Mouse (Mus musculus) left cerebral cortex, postnatal 36 days (tissue): ENCODE measurements around the gene Cdh6. TPM values are rescaled to one million over a fixed set of nuclear protein-coding genes. Genes with fewer than 3 reads are reported as not detected.

Source experiments
- DNase-seq, 2 experiments: peaks; one replicate each; pipeline ENCODE4 v3.0.0; 2021 to 2022; ENCODE audit warnings: low spot score in 2 of 2, mixed read lengths in 1 of 2
- intact Hi-C: fragments of 180-260 bp; cut with DNase I; formaldehyde crosslinking; loops from one replicate; pipeline ENCODE4 v1.15.1; 2025
- total RNA-seq, 2 experiments: library from RNA; stranded (reverse); gene quantifications; 2 replicates each; pipeline ENCODE4 v1.2.3; 2021

Gene Cdh6
- total RNA-seq, 2 experiments from 2014 or later, result 26.5 to 27.9 TPM

GRCm38 (mm10) chr15:13076908-13077669 is 96.4 kb downstream of the Cdh6 start:
- intact Hi-C loops, result no loop called here
- DNase-seq, result no peak

- DNase-seq, result no peak
- intact Hi-C loops, result no loop called here
These were observed 99.4 kb downstream of the Cdh6 start for GRCm38 (mm10) chr15:13074047-13074446.

GRCm38 (mm10) chr15:13068213-13068516 is 105.3 kb downstream of the Cdh6 start:
- intact Hi-C loops, result no loop called here
- no peak for DNase-seq

- no peak for DNase-seq
- intact Hi-C loops, result no loop called here
These were observed 105.9 kb downstream of the Cdh6 start for GRCm38 (mm10) chr15:13067429-13068212.

- intact Hi-C loops, result no loop called here
- DNase-seq, result no peak
These were observed 106.7 kb downstream of the Cdh6 start for GRCm38 (mm10) chr15:13066765-13067164.

GRCm38 (mm10) chr15:13063633-13064032 is 109.8 kb downstream of the Cdh6 start:
- DNase-seq, result no peak
- intact Hi-C loops, result no loop called here

- DNase-seq, result no peak
- intact Hi-C loops, result no loop called here
These were observed 115.7 kb downstream of the Cdh6 start for GRCm38 (mm10) chr15:13057728-13058127.

GRCm38 (mm10) chr15:13057302-13057701 is 116.2 kb downstream of the Cdh6 start:
- intact Hi-C loops, result no loop called here

GRCm38 (mm10) chr15:13047910-13048309 is 125.6 kb downstream of the Cdh6 start:
- intact Hi-C loops, result no loop called here
- DNase-seq, result no peak

More at GRCm38 (mm10) chr15:13057302-13057701, 116.2 kb downstream of the Cdh6 start:
- no peak for DNase-seq

- intact Hi-C loops, result no loop called here
- DNase-seq, result no peak
These were observed 139.0 kb downstream of the Cdh6 start for GRCm38 (mm10) chr15:13034436-13034835.

GRCm38 (mm10) chr15:13030641-13031040 is 142.8 kb downstream of the Cdh6 start:
- no peak for DNase-seq

GRCm38 (mm10) chr15:13027513-13027912 is 146.0 kb downstream of the Cdh6 start:
- intact Hi-C loops, result no loop called here
- no peak for DNase-seq

More at GRCm38 (mm10) chr15:13030641-13031040, 142.8 kb downstream of the Cdh6 start:
- intact Hi-C loops, result no loop called here

GRCm38 (mm10) chr15:13016756-13017357 is 156.6 kb downstream of the Cdh6 start:
- DNase-seq, result no peak
- intact Hi-C loops, result no loop called here

GRCm38 (mm10) chr15:13008803-13009202 is 164.7 kb downstream of the Cdh6 start:
- DNase-seq, result no peak
- intact Hi-C loops, result no loop called here

- intact Hi-C loops, result no loop called here
- no peak for DNase-seq
These were observed 167.5 kb downstream of the Cdh6 start for GRCm38 (mm10) chr15:13005934-13006333.

GRCm38 (mm10) chr15:13001549-13001948 is 171.9 kb downstream of the Cdh6 start:
- intact Hi-C loops, result no loop called here
- DNase-seq, result no peak

GRCm38 (mm10) chr15:12994563-12995359 is 178.7 kb downstream of the Cdh6 start:
- intact Hi-C loops, result no loop called here
- no peak for DNase-seq
